Mouse (Mus musculus) neutrophil, adult 65 days (primary cell): Measurements from ENCODE around the gene Zfp287. TPM values are rescaled to one million over a fixed set of nuclear protein-coding genes. Genes with fewer than 3 reads are reported as not detected.

ENCODE experiments used
- total RNA-seq: library from RNA; stranded (reverse); gene quantifications from 2 replicates; pipeline ENCODE4 v1.2.4, GENCODE M21; 2023

Gene Zfp287
- 0.54 and 0.70 TPM in 2 replicates for total RNA-seq

DNA sequence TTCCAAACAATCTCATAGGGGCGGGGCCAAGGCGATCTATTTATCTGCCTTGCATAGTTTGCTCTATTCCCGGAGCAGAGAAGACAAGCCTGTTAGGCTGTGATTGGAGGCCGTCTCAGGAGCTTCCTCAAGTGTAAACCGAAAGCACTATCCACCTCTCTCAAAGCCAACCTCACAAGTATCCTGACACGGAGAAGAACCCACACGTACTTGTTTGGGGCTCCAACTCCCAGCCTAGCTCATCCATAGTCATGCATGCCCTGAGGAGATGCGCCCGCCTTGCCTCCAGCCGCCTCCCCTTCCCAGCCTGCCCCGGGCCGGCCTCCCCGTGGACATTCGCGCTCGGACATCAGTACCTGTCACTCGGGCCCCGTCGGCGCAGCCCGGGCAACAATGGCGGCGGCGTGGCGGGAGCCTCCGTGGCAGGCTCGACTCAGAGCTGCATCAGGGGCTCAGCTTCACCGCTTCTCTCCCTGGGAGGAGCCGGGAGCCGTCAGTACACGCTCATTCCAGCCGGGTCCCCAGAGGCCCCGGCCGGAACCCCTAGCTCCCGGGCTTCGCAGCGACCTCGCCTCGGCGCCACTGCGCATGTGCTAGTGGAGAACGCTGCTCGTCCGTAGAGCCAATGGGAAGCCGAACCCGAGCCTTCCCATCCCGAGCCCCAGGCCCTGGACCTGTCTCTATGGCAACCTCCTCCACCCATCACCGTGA, at the start of gene Zfp287:
Gene Zfp287 (minus strand): TSS at position 595 of the 711 bp plus-strand sequence.

DNA sequence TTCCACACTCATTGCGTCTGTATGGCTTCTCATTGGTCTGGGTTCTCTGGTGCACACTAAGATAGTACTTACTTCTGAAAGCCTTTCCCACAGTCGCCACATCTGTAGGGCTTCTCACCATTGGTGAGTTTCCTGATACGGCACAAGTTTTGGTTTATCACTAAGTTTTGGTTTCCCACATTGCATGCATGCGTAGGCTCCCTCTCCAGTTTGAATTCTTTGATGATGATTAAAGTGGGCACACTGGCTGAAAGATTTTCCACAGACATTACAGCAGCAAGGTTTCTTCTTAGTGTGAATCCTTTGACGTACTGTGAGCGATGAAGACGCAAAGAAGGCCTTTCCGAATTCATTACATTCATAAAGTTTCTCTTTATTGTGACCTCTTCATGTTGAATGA, 21.1 kb upstream of the Zfp287 start, which contains the start of gene Gm10428:
Gene Gm10428 (plus strand): TSS at position 321 of the 400 bp plus-strand sequence.

Other genes starting within 250 kb of the Zfp287 start
- gene Cenpv, start 192.6 kb downstream of the Zfp287 start, total RNA-seq, result 1.2 and 2.8 TPM in 2 replicates
- gene Ubb, start 180.7 kb downstream of the Zfp287 start, total RNA-seq, result 1,668 and 1,954 TPM in 2 replicates
- 43.5 and 59.5 TPM in 2 replicates for gene Trpv2, start 157.4 kb downstream of the Zfp287 start, total RNA-seq
- 2.5 and 2.7 TPM in 2 replicates for gene Lrrc75a, start 83.4 kb downstream of the Zfp287 start, total RNA-seq
- gene Mmgt2, start 83.2 kb downstream of the Zfp287 start, total RNA-seq, result 3.8 and 7.6 TPM in 2 replicates
- gene Gm10428, start 21.2 kb upstream of the Zfp287 start, total RNA-seq, result not detected in 2 replicates
- not detected in 2 replicates for gene Zfp286, start 57.6 kb upstream of the Zfp287 start, total RNA-seq
- gene Trim16, start 88.3 kb upstream of the Zfp287 start, total RNA-seq, result 12.9 and 16.3 TPM in 2 replicates
- gene Fbxw10, start 115.2 kb upstream of the Zfp287 start, total RNA-seq, result 0.54 and 0.82 TPM in 2 replicates
- gene Tvp23b, start 147.6 kb upstream of the Zfp287 start, total RNA-seq, result 4.4 and 9.0 TPM in 2 replicates
- gene Cdrt4, start 219.3 kb upstream of the Zfp287 start, total RNA-seq, result not detected in 2 replicates